Mouse (Mus musculus) naive thymus-derived CD4-positive, alpha-beta T cell, adult 2 months (primary cell): ENCODE measurements around the gene Chrm3.

ENCODE experiments used
- DNase-seq: peaks from one replicate; pipeline ENCODE4 v3.0.0-alpha.2; 2011; ENCODE audit warnings: low read depth

Chrm3 gene

DNA sequence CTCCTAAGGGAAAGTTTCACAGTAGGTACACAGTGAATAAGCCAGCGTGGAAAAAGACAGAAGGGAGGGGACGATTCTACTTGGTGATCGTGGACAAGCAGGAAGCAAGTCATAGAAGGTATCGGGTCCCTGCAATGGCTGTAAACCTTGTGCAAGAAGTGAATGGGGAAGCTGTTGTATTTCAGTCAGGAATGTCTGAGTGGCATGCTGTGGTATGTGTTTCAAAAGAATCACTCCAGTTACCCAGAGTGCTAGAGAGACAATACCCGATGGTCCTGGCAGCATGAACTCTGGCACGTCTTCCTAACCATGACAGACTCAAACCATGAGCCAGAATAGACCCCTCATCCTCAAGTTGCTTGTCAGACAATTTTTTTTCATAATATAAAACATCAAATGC is 375.0 kb downstream of the Chrm3 start:
- no peak for DNase-seq

DNA sequence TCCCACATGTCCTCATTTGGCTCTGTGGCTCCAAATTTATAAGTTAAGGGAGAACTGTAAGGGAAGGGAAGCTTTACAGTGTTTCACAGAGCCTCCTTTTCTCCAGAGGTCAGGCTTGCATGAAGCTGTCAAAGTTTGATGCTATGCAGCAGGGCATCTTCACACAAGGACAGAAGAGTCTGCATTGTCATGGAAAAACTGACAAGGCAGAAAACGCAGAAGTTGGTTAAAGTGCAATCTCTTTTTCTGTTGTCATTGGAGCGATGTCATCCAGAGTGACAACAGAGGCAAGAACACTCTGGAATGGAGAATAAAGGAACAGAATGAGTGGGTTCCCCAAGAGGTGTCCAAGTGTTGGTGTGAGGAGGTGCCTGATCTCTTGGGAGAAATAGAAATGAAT is 377.4 kb downstream of the Chrm3 start:
- no peak for DNase-seq

DNA sequence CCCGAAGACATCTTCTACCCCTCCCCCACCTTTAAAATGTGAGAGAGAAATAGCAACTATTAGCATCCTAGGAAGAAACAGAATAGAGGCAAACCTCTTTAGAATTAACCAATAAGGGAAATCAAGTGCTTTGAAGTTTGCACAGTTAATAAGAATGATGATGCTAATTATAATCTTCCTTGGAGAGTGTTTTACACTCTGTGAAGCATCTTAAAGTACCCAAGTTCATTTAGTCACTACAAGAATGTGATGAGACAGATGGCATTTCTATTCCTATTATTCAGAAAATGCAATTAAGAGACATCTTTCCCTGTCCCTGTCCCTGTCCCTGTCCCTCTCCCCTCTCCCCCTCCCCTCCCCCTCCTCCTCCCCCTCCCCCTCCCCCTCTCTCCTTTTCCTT is 382.9 kb downstream of the Chrm3 start:
- DNase-seq = no peak

DNA sequence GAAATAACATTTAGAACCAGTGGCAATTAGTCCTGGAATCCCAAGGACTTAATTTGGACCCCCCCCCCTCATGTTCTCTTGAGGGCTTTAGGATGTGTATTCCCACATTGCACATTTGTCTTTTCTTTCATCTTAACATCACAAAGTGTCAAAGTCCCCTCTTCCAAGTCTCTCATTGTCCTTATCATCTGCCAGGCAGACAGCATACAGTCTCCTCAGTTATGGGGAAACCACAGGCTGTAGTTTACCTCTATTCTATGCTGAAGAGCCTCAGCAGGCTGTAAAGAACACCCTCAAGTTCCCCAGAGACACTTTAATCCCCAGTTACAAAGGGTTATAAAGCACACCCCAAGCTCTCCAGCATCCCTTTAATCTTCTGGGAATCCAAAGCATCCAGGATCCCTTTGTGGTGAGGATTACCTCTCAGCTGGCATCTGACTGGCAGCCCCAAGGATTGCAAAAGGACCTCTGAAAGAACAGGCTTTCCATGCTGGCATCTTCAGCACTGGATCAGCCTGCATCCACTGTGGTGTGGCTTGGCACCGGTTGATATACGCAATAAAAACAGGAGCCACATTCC is 386.8 kb downstream of the Chrm3 start:
- no peak for DNase-seq

DNA sequence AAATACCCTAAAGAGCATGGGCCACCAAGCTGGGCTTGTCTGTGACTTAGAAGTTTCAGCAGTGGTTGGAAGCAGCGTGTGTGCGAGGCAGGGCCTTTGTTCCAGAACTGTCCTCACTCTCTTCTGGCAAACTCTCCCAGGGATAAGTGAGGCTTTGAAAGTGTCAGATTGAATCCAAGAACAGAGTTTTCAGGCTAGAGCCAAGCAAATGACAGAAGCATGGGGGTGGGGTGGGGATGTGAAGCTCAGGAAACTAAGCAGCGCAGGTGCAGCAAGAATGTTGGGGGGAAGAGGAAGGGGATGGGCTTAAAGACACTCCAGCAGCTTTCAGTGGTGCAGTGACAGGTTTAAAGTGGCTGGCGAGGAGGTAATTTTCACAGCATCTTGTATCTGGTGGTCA is 388.8 kb downstream of the Chrm3 start:
- no peak for DNase-seq

DNA sequence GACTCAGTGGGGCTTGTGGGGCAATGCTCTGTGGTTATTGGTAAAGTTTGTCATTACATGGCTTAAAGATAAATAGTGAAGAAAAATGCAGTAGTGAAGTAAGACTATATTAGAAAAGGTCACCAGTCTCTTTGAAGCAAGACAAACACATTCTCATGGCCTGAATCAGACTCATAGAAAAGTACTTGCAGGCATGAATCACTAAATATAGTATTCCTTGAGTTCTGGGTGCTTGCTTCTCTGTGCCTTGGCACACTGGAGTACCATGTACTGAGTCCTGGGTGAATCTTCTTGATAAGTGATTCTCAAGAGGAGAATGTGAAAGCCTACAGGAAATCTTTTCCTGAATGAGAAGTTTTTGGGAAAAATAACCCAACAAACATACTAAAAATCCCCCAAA is 408.0 kb downstream of the Chrm3 start:
- no peak for DNase-seq

DNA sequence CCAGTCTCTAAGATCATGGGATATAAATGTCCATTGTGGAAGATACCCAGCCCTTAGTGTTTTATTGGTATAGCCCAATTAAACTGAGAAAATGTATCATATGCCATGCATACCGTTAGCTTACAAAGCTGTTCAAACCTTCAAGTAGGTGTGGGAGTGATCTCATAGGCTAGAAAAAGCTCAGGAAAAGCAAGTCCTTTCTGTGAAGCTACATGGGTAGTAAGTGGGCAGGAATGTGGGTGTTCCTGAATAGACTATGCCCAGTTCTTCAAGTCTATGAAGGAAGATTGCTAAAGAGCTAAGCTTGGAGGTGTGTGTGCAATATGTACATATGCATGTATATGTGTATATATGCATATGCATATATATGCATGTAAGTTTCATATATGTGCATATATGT is 409.3 kb downstream of the Chrm3 start:
- DNase-seq = no peak

DNA sequence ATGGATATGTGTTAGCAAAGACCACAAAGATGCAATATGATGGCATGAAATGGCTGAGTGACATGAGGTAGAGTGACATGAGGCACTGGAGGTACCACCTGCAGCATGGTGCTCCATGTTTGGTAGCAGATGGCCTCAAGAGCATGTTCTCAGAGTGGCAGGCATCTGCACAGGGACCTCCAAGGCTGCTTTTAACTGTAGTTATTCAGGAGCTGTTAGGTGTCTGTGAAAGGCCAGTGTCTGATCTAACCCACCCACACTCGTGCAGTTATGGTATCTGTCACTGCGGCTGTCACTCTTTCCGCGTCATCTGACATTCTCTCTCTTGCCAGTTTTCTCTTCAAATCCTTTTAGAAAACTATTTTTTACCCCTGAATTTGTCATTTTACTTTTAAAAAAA is 411.6 kb downstream of the Chrm3 start:
- DNase-seq = no peak

DNA sequence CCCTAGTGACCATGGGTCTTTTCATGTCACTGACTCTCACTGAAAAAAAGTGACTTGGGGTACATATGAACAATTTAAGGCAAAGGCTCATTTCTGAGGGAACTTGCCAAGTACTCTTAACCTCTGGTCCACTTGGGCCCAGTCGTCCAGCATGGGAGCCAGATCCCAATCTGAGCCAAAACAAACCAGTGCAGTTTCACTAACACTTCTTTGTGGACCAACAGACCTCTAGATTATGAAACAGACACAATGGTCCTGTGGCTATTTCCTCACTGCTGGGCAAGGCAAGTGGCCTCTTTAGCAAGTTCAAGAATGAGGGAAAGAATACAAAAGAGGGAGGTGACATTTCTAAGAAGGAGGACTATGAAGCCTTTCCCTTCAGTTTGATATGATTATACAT is 420.5 kb downstream of the Chrm3 start:
- DNase-seq = no peak

DNA sequence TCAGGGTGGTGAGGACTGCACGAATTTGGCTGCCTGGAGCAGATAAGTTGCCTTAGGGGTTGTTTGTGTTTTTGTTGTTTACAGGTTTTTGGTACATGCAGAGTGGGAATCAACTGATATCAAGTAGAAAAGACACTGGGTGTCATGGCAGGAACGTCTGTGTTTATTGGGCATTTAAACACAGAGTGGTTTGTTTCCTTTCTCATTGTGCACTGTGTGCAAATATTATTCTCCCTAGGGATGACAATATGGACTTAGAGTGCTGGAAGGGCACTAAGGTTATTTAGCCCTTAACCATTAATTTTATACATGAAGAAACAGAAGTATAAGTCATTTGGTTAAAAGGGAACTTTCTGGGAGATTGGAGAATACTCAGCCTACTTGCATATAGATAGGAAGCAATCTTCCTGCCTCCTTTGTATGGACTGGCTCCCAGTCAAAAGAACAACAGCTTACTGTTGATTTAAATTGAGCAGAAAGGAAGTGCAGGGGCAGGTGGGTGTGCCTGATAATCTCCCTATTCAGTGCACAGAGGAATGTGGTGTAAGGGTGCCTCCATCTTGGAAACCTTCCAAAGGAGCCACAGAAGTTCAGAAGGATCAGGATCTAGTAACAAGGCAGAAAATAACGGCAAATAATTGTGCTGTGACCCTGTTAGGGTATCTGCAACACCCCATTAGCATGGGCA is 421.7 kb downstream of the Chrm3 start:
- DNase-seq = no peak

DNA sequence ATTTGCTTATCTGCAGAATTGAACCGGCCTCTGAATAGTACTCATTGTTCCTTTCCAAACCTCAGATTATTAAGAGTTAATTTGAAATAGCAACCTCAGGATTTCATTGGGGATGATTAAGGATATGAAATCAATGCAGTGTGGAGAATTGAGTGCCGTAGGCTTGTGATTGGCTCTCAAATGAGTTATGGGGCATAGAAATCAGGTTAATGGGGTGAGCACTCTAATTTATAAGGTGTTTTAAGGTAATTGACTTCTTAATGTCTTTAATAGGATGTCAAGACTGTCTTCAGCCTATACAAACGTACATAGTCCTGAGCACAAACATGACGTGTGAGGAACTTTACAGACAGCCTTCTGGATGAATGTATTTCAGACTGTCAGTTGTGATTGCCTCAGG is 427.9 kb downstream of the Chrm3 start:
- DNase-seq = no peak

DNA sequence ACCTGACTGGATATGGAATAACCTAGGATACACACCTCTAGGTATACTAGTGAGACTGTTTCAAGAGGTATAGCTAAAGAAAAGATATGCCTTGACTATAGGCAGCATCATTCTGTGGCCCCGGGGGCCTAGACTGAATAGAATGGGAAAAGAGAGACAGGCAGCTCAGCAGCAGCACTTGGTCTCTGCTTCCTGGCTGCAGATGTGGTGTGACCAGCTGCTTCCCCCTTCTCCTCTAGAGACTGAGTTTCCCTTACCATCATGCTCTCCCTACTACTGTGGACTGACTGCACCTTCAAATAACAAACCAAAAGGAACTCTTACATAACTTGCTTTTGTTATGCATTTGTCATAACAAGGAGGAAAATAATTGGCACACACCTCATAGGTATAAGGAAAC is 430.0 kb downstream of the Chrm3 start:
- no peak for DNase-seq

DNA sequence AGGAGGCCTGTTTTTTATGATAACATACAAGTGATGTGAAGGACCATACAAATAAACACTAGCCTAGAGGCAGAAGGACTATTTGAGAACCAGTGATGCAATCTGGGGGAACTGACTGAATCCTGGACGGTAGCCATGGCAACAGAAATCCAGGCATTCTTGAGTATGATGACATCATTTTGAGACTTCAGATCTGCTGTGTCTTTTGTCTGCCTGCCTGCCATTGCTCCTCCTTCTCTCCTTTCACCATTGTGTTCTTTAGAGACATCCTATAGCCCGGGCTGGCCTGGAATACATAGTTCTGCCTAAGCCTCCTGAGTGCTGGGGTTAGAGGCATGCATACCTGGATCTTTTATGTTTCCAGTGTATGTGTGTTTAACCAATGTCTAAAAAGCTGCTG is 430.7 kb downstream of the Chrm3 start:
- DNase-seq = no peak

DNA sequence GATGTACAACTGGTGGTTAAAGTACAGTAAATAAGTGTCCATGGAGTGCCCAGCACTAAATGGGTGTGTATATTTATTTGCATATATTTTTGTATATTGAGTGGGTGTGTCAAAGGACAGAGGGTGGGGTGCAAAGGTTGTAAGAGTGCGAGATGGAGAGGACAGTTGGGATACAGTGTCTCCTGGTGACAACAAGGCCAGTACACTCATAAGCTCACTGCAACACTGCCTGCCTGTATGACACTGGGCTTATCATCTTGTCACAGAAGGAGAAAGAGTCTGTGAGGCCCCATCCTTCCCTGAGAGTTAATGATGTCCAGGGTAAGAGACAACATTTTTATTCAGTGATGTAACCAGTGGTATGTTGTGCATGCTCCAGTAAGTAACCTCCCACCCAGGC is 439.5 kb downstream of the Chrm3 start:
- DNase-seq = no peak

DNA sequence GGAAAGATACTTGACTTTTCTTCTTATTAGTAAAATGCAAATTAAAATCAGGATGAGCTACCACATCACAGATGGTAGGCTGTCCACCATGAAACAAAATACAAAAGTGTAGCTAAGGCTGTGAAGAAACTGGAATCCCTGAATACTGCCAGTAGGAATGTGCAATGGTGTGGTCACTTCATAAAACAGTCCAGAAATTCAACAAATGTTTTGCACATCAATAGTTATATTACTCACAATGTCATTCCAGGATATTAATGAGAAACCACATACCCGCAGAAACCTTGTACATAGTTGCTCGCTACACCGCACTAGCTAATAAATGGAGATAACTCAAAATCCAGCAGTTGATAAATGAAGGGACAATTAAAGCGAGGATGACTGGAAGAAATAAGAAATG is 447.9 kb downstream of the Chrm3 start:
- no peak for DNase-seq

DNA sequence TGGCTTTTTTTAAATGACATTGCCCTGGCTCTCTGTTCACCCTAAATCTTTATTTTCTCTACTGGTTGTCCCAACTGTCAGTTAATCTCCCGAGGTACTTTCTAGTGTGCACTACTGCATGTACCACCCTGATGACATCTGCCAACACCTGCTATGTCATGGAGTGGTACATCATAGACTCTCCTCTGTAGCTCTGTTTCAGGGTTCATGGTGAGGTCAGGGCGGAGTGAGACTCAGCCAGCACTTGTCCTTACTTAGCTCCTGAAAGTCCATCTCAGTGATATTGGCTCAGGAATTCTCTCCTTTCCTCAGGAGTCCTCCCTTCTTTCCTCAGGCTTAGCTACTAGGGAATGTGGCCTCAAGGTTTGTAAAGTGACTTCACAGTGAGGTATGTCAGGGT is 451.9 kb downstream of the Chrm3 start:
- no peak for DNase-seq

DNA sequence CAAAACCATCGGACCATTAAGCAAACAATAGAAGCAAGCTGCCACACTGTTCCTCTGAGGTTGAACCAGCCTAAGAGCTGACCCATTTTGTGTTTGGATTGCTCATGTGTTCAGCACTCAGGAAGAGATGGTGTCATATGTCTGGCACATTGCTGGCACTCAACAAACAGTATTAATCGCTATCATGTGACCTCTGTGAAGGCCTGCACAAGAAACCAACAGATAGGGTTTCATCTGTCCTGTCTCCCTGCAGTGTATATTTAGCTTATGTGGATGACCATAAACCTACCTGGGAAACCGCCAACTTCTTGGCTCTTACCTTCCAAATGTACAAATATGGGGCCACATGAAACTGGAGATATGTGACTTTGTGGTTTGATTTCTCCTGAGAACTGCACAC is 453.4 kb downstream of the Chrm3 start:
- no peak for DNase-seq

DNA sequence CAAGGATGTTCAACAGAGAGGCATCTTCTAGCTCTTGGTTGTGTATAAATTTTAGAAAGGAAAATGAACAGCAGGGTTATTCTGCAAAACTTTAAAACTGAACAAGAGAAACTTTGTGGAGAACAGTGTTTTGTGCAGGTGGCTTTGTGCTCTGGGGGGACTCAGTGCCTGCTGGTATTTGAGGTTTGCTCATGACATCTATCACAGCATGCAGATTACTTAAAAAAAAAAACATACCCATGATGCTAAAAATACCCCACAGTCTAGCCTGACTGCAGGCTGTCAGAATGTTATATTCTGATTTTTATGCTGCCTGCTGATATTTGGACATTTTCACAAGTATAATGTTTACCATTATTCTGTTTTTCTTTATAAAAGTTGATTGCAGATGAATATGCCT is 456.2 kb downstream of the Chrm3 start:
- no peak for DNase-seq

DNA sequence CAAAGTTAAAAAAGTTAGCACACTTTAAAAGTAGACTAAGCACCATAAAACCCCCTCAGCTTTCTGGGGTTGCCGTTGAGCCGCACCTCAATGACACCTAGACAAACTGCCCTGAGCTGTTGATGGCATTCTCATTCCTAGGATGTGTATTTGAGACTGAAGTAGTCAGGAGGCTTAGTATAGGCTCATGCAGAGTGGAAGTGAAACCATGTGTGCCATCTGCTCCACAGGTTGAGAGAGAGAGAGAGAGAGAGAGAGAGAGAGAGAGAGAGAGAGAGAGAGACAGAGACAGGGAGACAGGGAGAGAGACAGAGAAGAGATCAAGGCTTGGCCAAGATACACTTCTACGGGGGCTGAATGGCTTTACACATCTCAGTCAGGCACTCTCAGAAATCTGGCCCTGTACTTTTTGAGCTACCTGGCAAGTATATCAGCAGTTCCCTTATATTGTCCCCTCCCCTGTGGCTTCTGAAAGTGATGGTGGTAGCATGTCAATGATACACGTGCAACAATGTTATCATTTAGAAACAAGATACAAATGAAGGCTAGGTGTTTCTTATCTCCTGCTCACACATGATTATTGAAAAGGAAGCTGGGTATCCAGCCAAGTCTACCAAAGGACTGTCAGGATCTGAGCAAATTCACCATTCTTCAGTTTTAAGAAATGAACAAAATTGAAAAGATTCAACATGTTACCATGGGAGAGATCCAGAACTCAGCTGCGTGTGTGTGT is 459.8 kb downstream of the Chrm3 start:
- DNase-seq = no peak

DNA sequence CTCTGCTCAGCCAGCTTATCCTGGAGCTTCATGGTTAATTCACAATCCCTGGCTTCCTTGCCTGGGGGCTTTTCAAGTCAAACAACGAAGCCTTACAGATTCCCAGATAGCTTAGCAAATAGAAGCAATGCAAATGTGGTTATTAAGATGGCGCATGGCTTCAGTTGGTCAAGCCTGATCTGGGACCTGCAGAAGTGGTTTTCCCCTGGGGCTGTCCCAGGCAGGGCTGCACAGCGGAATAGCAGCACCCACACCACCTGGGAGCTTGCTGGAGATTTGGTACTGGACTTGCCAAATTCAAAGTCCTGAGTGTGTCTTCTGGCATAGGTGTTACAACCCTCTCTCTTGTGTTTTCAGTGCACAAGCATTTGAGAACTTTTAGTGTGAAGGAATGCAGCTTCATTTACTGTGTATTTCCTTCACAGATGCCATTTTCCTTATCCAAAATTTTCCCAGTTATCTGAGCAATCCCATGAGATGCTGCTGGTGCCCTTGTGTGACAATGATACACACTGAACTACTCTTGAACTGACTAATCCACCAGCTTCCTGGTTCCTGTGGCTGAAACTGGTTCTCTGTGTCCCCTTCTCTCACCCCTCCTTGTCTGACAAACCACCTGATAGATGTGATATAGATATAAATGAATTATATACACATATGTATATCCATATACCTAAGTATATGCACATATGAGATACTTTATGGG is 461.8 kb downstream of the Chrm3 start:
- DNase-seq = no peak

DNA sequence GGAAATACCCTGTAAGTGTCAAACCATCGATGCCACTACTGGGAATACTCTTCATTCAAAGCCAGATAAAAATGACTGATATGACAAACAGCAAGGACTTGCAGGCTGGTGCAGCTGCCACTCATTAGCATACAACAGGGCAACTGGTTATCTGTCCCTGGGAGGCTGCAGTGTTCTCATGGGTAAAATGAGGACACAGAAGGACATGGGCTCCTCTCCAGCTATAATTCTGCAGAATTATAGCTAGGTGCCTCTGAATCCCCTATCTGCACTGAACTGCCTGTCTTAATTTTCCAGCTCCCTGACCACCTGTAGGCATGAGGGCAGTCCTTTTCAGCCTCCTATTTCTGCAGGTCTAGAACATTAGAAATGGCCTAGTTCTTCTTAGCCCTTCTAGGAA is 463.4 kb downstream of the Chrm3 start:
- no peak for DNase-seq

DNA sequence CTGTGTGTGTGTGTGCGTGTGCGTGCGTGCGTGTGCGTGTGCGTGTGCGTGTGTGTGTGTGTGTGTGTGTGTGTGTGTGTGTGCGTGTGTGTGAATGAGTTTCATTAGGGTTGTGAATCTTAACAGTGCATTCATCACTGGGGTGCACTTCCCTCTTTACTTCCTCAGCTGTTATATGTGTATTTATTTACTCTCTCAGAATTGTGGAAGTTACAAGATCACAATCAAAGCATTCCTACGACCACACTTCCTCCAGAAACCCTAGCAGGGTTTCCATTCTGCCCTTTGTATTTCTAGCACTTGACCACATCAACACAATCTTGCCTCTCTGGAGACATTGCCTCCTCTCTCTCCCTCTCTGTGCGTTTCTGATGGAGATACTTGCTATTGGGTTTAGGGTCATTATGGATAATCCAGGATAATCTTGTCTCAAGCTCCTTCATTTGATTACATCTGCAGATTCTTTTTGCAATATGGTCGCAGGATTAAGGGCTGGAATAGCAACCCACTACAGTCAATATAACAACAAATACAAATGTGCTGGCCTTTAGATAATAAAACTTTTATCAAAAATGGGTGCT is 465.5 kb downstream of the Chrm3 start:
- no peak for DNase-seq

DNA sequence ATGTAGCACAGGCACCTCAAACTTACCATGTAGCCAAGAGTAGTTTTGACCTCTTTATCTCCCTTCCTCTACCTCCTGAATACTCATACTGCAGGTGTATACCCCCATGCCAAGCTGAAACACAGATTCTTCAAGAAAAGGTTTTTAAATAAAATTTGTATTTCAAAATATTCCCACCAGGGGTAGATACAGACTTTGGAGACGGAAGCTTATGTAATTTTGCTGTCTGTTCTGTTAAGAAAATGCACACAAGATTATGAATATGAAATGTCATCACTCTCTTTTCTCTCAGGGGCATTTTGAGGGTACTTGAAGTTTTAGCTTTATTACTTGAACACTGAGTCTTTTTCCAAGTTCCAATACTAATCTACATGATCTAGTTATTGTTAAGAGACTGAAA is 469.6 kb downstream of the Chrm3 start:
- DNase-seq = no peak
